Mouse (Mus musculus): Measurements from ENCODE around the gene Ntm.

The Ntm gene

GRCm38 (mm10) chr9:29568571-29568970 is 394.4 kb downstream of the Ntm start:
- POLR2A ChIA-PET = no interaction called here

GRCm38 (mm10) chr9:29562419-29563071 is 400.4 kb downstream of the Ntm start:
- POLR2A ChIA-PET = no interaction called here
- CTCF ChIA-PET = interaction anchor here in 2 of 4 experiments (1.0 to 1.6 kb wide), 2 partner anchors 23 to 155 kb away, joined by 3 to 4 read pairs; no protein-coding TSS in a partner anchor

More at GRCm38 (mm10) chr9:29568571-29568970, 394.4 kb downstream of the Ntm start:
- CTCF ChIA-PET = interaction anchor here in 3 of 4 experiments (0.6 to 1.9 kb wide), 4 partner anchors 17 to 448 kb away, joined by 3 to 6 read pairs (median 4); no protein-coding TSS in a partner anchor

GRCm38 (mm10) chr9:29558915-29559314 is 404.0 kb downstream of the Ntm start:
- CTCF ChIA-PET = no interaction called here
- POLR2A ChIA-PET = no interaction called here

- ChIA-PET POLR2A (no interaction called here), CTCF (no interaction called here)
Observed at GRCm38 (mm10) chr9:29550582-29550981, 412.4 kb downstream of the Ntm start.

- ChIA-PET POLR2A (no interaction called here), CTCF (no interaction called here)
Observed at GRCm38 (mm10) chr9:29550107-29550506, 412.8 kb downstream of the Ntm start.

- CTCF ChIA-PET = no interaction called here
- POLR2A ChIA-PET = interaction anchor here in 1 of 4 experiments (0.8 kb wide), 1 partner anchor 12 kb away, joined by 3 read pairs; no protein-coding TSS in a partner anchor
Observed at GRCm38 (mm10) chr9:29536415-29536814, 426.5 kb downstream of the Ntm start.

- POLR2A ChIA-PET = no interaction called here
Observed at GRCm38 (mm10) chr9:29534773-29535172, 428.2 kb downstream of the Ntm start.

GRCm38 (mm10) chr9:29534304-29534703 is 428.6 kb downstream of the Ntm start:
- ChIA-PET POLR2A (no interaction called here), CTCF (no interaction called here)

More at GRCm38 (mm10) chr9:29534773-29535172, 428.2 kb downstream of the Ntm start:
- CTCF ChIA-PET = no interaction called here

- POLR2A ChIA-PET = no interaction called here
- CTCF ChIA-PET = no interaction called here
Observed at GRCm38 (mm10) chr9:29533556-29533955, 429.4 kb downstream of the Ntm start.

- ChIA-PET CTCF (no interaction called here), POLR2A (no interaction called here)
Observed at GRCm38 (mm10) chr9:29531147-29531917, 431.6 kb downstream of the Ntm start.

- ChIA-PET POLR2A (interaction anchor here in 1 of 4 experiments (0.9 kb wide), 1 partner anchor 12 kb away, joined by 3 read pairs; no protein-coding TSS in a partner anchor), CTCF (no interaction called here)
Observed at GRCm38 (mm10) chr9:29524109-29524508, 438.8 kb downstream of the Ntm start.

- POLR2A ChIA-PET = no interaction called here
- CTCF ChIA-PET = no interaction called here
Observed at GRCm38 (mm10) chr9:29523221-29523620, 439.7 kb downstream of the Ntm start.

- ChIA-PET CTCF (interaction anchor here in 2 of 4 experiments (0.8 to 1.2 kb wide), 2 partner anchors 30 to 134 kb away, joined by 3 read pairs; no protein-coding TSS in a partner anchor), POLR2A (no interaction called here)
Observed at GRCm38 (mm10) chr9:29519181-29519580, 443.8 kb downstream of the Ntm start.

- POLR2A ChIA-PET = interaction anchor here in 1 of 4 experiments (0.6 to 0.7 kb wide), 2 partner anchors 65 to 90 kb away, joined by 3 read pairs; no protein-coding TSS in a partner anchor
- CTCF ChIA-PET = no interaction called here
Observed at GRCm38 (mm10) chr9:29516688-29517087, 446.3 kb downstream of the Ntm start.

- POLR2A ChIA-PET = no interaction called here
- CTCF ChIA-PET = no interaction called here
Observed at GRCm38 (mm10) chr9:29514588-29515356, 448.2 kb downstream of the Ntm start.

- ChIA-PET POLR2A (no interaction called here), CTCF (interaction anchor here in 1 of 4 experiments (0.7 kb wide), 1 partner anchor 1090 kb away, joined by 5 read pairs; no protein-coding TSS in a partner anchor)
Observed at GRCm38 (mm10) chr9:29496002-29496401, 466.9 kb downstream of the Ntm start.

GRCm38 (mm10) chr9:29482272-29482671 is 480.7 kb downstream of the Ntm start:
- POLR2A ChIA-PET = no interaction called here

GRCm38 (mm10) chr9:29479051-29479450 is 483.9 kb downstream of the Ntm start:
- POLR2A ChIA-PET = interaction anchor here in 1 of 4 experiments (0.7 kb wide), 1 partner anchor 133 kb away, joined by 5 read pairs; no protein-coding TSS in a partner anchor
- CTCF ChIA-PET = no interaction called here

More at GRCm38 (mm10) chr9:29482272-29482671, 480.7 kb downstream of the Ntm start:
- CTCF ChIA-PET = interaction anchor here in 1 of 4 experiments (1.0 kb wide), 1 partner anchor 71 kb away, joined by 3 read pairs; no protein-coding TSS in a partner anchor

GRCm38 (mm10) chr9:29477219-29477618 is 485.7 kb downstream of the Ntm start:
- CTCF ChIA-PET = no interaction called here
- POLR2A ChIA-PET = no interaction called here

- POLR2A ChIA-PET = interaction anchor here in 1 of 4 experiments (1.5 kb wide), 1 partner anchor 40 kb away, joined by 3 read pairs; no protein-coding TSS in a partner anchor
- CTCF ChIA-PET = interaction anchor here in 1 of 4 experiments (1.8 kb wide), 1 partner anchor 15 kb away, joined by 6 read pairs; no protein-coding TSS in a partner anchor
Observed at GRCm38 (mm10) chr9:29473418-29473817, 489.5 kb downstream of the Ntm start.
